ENCODE assay signal across 27 mouse cellular contexts in the genomic region with DNA sequence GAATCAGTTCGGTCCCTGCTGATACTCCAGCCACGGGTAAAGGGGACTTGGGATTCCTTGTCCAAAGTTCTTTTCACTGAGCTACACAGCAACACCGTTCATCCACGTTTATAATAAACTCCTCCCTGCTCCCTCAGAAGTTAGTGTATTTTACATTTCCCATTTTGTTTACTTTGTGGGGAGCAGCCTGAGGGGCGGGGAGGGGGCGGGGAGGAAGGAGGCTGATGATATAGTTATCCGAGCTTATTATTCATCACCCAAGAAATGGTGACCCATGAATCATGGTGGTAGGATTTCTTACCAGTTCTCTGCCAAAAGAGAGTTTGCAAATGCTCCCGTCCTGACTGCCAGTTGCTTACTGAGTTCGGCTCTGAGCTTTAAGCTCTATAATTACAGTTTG. TPM values are rescaled to one million over a fixed set of nuclear protein-coding genes. Genes with fewer than 3 reads are reported as not detected.
DNase-seq lines count a peak whose midpoint lies in the region; ATAC-seq and TF ChIP-seq lines count a peak whose summit lies in the region.
"Had no signal": no experiment of that assay in that cellular context is flagged by ENCODE, and none has a peak within 500 bp of the region (broad histone marks: within the 10 kb centered on the region; RNA-seq: fewer than 3 reads in every experiment).

No protein-coding gene starts in this region.

- no peak overlapping the region for H3K4me3 ChIP-seq in liver, embryonic 15.5 days (replicated peaks)
- H3K4me3 ChIP-seq in liver, embryonic 11.5 days (ENCODE audit: low read depth, low read length) = no peak overlapping the region
- no peak overlapping the region for H3K4me3 ChIP-seq in lung, postnatal 0 days (ENCODE audit: low read depth, low read length)
- no peak overlapping the region for H3K4me3 ChIP-seq in intestine, embryonic 16.5 days (ENCODE audit: low read length)
- peak overlapping the region; percentile 11 for H3K4me3 ChIP-seq in stomach, embryonic 16.5 days (replicated peaks; ENCODE audit: low read length)
- H3K4me3 ChIP-seq: embryonic facial prominence, embryonic 12.5 days; erythroblast, embryonic 14.5 days; forebrain, embryonic 13.5 days; heart, embryonic 12.5 days; hindbrain, embryonic 12.5 days; layer of hippocampus, adult 2 months; limb, embryonic 12.5 days had no signal

- WGBS in liver, embryonic 15.5 days (ENCODE audit: insufficient replicate concordance) = 62% methylated on average over 9 of the region's 9 CpGs
- WGBS in liver, embryonic 11.5 days = 75% methylated on average over 9 of the region's 9 CpGs
- 35% methylated on average over 9 of the region's 9 CpGs for WGBS in lung, postnatal 0 days
- 36% methylated on average over 9 of the region's 9 CpGs for WGBS in intestine, embryonic 16.5 days
- 26% methylated on average over 9 of the region's 9 CpGs for WGBS in stomach, embryonic 16.5 days

- peaks cover 28% of the 10 kb centered on the region for H3K4me1 ChIP-seq in liver, embryonic 15.5 days (replicated peaks)
- peaks cover 12% of the 10 kb centered on the region; the same call in 1 of the 2 replicates for H3K4me1 ChIP-seq in liver, embryonic 11.5 days (replicated peaks; ENCODE audit: control insufficient read depth, insufficient read depth, low read length)
- H3K4me1 ChIP-seq in lung, postnatal 0 days (ENCODE audit: insufficient read depth, low read depth, low read length) = no peaks in the 10 kb centered on the region; the same call in 1 of the 2 replicates
- H3K4me1 ChIP-seq in intestine, embryonic 16.5 days (ENCODE audit: control insufficient read depth, insufficient read depth, low read length) = peaks cover 28% of the 10 kb centered on the region
- H3K4me1 ChIP-seq in stomach, embryonic 16.5 days (ENCODE audit: control insufficient read depth, insufficient read depth, low read length) = peaks cover 17% of the 10 kb centered on the region

- H3K36me3 ChIP-seq in liver, embryonic 15.5 days (replicated peaks) = no peaks in the 10 kb centered on the region
- H3K36me3 ChIP-seq in liver, embryonic 11.5 days (ENCODE audit: control insufficient read depth, insufficient read depth, low read length) = no peaks in the 10 kb centered on the region
- H3K36me3 ChIP-seq in lung, postnatal 0 days (ENCODE audit: insufficient read depth, low read length) = no peaks in the 10 kb centered on the region
- H3K36me3 ChIP-seq in intestine, embryonic 16.5 days (ENCODE audit: control insufficient read depth, insufficient read depth, low read length) = no peaks in the 10 kb centered on the region
- no peaks in the 10 kb centered on the region for H3K36me3 ChIP-seq in stomach, embryonic 16.5 days (ENCODE audit: control insufficient read depth, insufficient read depth, low read length)
- H3K36me3 ChIP-seq: embryonic facial prominence, embryonic 12.5 days; heart, embryonic 12.5 days; hindbrain, embryonic 12.5 days had no signal

- TF ChIP-seq EP300 in lung, postnatal 0 days (IDR thresholded peaks at IDR 0.05) = no peak

- peak overlapping the region; percentile 23; the same call in 1 of the 2 replicates for H3K4me2 ChIP-seq in liver, embryonic 15.5 days
- no peak overlapping the region for H3K4me2 ChIP-seq in liver, embryonic 11.5 days
- peak overlapping the region; percentile 22 for H3K4me2 ChIP-seq in lung, postnatal 0 days (replicated peaks; ENCODE audit: low read depth, low read length)
- peak overlapping the region; percentile 47 for H3K4me2 ChIP-seq in intestine, embryonic 16.5 days (ENCODE audit: low read depth, low read length)
- peak overlapping the region; percentile 40 for H3K4me2 ChIP-seq in stomach, embryonic 16.5 days (ENCODE audit: low read depth, low read length)
- H3K4me2 ChIP-seq: embryonic facial prominence, embryonic 12.5 days; forebrain, embryonic 13.5 days; heart, embryonic 12.5 days; hindbrain, embryonic 12.5 days; limb, embryonic 12.5 days had no signal

- no peak for TF ChIP-seq CTCF in lung, postnatal 0 days (IDR thresholded peaks at IDR 0.05)

- no peaks in the 10 kb centered on the region for H3K9me3 ChIP-seq in liver, embryonic 15.5 days (replicated peaks)
- H3K9me3 ChIP-seq in liver, embryonic 11.5 days (ENCODE audit: control insufficient read depth, low read length) = no peaks in the 10 kb centered on the region
- H3K9me3 ChIP-seq in lung, postnatal 0 days (ENCODE audit: low read length) = no peaks in the 10 kb centered on the region
- no peaks in the 10 kb centered on the region for H3K9me3 ChIP-seq in intestine, embryonic 16.5 days (ENCODE audit: control insufficient read depth, low read length)
- H3K9me3 ChIP-seq in stomach, embryonic 16.5 days (replicated peaks; ENCODE audit: control insufficient read depth, low read length) = no peaks in the 10 kb centered on the region
- H3K9me3 ChIP-seq: embryonic facial prominence, embryonic 12.5 days; forebrain, embryonic 13.5 days; heart, embryonic 12.5 days; hindbrain, embryonic 12.5 days; limb, embryonic 12.5 days had no signal

- no peak for DNase-seq in liver, embryonic 11.5 days (ENCODE audit: low spot score)
- DNase-seq in lung, postnatal 0 days (ENCODE audit: low spot score) = peak; percentile 49
- DNase-seq in lung, postnatal 14 days = no peak
- no peak for DNase-seq in left cerebral cortex, adult 18-20 months (ENCODE audit: low spot score in 2 of 2)
- DNase-seq: adrenal gland, postnatal 10 days; cerebellum, adult 18-20 months; cerebellum, postnatal 14 days; heart, adult 18-20 months; heart, postnatal 10 days; kidney, adult 8-10 months; kidney, postnatal 25 days; midbrain, embryonic 14.5 days; right cerebral cortex, adult 18-20 months; right cerebral cortex, postnatal 4 days; thymus, postnatal 14 days had no signal

- no peaks in the 10 kb centered on the region for H3K27me3 ChIP-seq in liver, embryonic 15.5 days
- H3K27me3 ChIP-seq in liver, embryonic 11.5 days (replicated peaks; ENCODE audit: control insufficient read depth, insufficient read depth, low read length) = no peaks in the 10 kb centered on the region
- H3K27me3 ChIP-seq in lung, postnatal 0 days (replicated peaks; ENCODE audit: insufficient read depth, low read length) = no peaks in the 10 kb centered on the region
- H3K27me3 ChIP-seq in intestine, embryonic 16.5 days (replicated peaks; ENCODE audit: control insufficient read depth, insufficient read depth, low read length) = no peaks in the 10 kb centered on the region
- no peaks in the 10 kb centered on the region for H3K27me3 ChIP-seq in stomach, embryonic 16.5 days (ENCODE audit: control insufficient read depth, insufficient read depth, low read length)
- H3K27me3 ChIP-seq: embryonic facial prominence, embryonic 12.5 days; forebrain, embryonic 13.5 days; heart, embryonic 12.5 days; hindbrain, embryonic 12.5 days; limb, embryonic 12.5 days had no signal

- no peak for ATAC-seq in liver, embryonic 15.5 days (ENCODE audit: insufficient read depth)
- no peak for ATAC-seq in liver, embryonic 11.5 days (replicated peaks; ENCODE audit: low FRiP score)
- ATAC-seq in lung, postnatal 0 days = peak; percentile 37
- peak; percentile 52 for ATAC-seq in intestine, embryonic 16.5 days
- peak; percentile 78 for ATAC-seq in stomach, embryonic 16.5 days (ENCODE audit: insufficient read depth, low FRiP score)
- ATAC-seq in erythroid progenitor cell, adult 5-6 weeks (replicated peaks; ENCODE audit: low FRiP score, poor library complexity, severe bottlenecking) = no peak
- ATAC-seq: forebrain, embryonic 13.5 days had no signal

- no peak overlapping the region for H3K27ac ChIP-seq in liver, embryonic 15.5 days (replicated peaks)
- no peak overlapping the region for H3K27ac ChIP-seq in liver, embryonic 11.5 days (ENCODE audit: low read depth, low read length)
- no peak overlapping the region for H3K27ac ChIP-seq in lung, postnatal 0 days (ENCODE audit: low read length)
- H3K27ac ChIP-seq in intestine, embryonic 16.5 days (ENCODE audit: low read length) = peak overlapping the region; percentile 79
- H3K27ac ChIP-seq in stomach, embryonic 16.5 days (ENCODE audit: low read length) = peak overlapping the region; percentile 78
- H3K27ac ChIP-seq: embryonic facial prominence, embryonic 12.5 days; forebrain, embryonic 13.5 days; hindbrain, embryonic 12.5 days; layer of hippocampus, adult 2 months; limb, embryonic 12.5 days; liver, embryonic 14.5 days had no signal

- no peak overlapping the region for H3K9ac ChIP-seq in liver, embryonic 15.5 days
- no peak overlapping the region for H3K9ac ChIP-seq in liver, embryonic 11.5 days (ENCODE audit: low read depth, low read length)
- H3K9ac ChIP-seq in lung, postnatal 0 days (replicated peaks; ENCODE audit: low read depth) = no peak overlapping the region
- H3K9ac ChIP-seq in intestine, embryonic 16.5 days (ENCODE audit: low read depth, low read length) = 0 out of 2 replicates have a peak overlapping the region, but pooled peaks have one; percentile 19
- peak overlapping the region; percentile 16; the same call in 1 of the 2 replicates for H3K9ac ChIP-seq in stomach, embryonic 16.5 days (ENCODE audit: low read length)
- H3K9ac ChIP-seq: embryonic facial prominence, embryonic 12.5 days; forebrain, embryonic 13.5 days; heart, embryonic 12.5 days; hindbrain, embryonic 12.5 days; limb, embryonic 12.5 days; liver, embryonic 14.5 days had no signal

RNA-seq across cellular contexts. Expression of gene Map2k6, which starts 6.7 kb away (rescaled TPM):
- 4.9 and 5.0 TPM in 2 replicates for polyA plus RNA-seq in liver, embryonic 15.5 days (2015; fragmentation: Nextera tagmentation; extraction: Ambion mirVana)
- 14.8 and 15.0 TPM in 2 replicates for polyA plus RNA-seq in liver, embryonic 11.5 days (2014; fragmentation: Nextera tagmentation; extraction: Ambion mirVana)
- polyA plus RNA-seq in lung, postnatal 0 days (2015; fragmentation: Nextera tagmentation; extraction: Ambion mirVana) = 4.7 and 5.1 TPM in 2 replicates
- polyA plus RNA-seq in intestine, embryonic 16.5 days (2015; fragmentation: Nextera tagmentation; extraction: Ambion mirVana) = 15.4 and 17.4 TPM in 2 replicates
- 16.9 and 17.6 TPM in 2 replicates for polyA plus RNA-seq in stomach, embryonic 16.5 days (2015; fragmentation: Nextera tagmentation; extraction: Ambion mirVana)
- total RNA-seq in erythroid progenitor cell, adult 5-6 weeks (2015; ENCODE audit: low replicate concordance) = 4.2 and 4.7 TPM in 2 replicates
- 0.77 TPM in 1 of 2 replicates, not detected in the other for total RNA-seq in erythroid progenitor cell, adult 5-6 weeks (2017; ENCODE audit: low replicate concordance)
- 10 to 100 TPM; 22.0 to 23.2 TPM for total RNA-seq in left cerebral cortex, adult 18-20 months (2021)
- polyA plus RNA-seq: erythroblast, embryonic 14.5 days had no signal

Comparison
In these comparisons a context has a peak if more than half of its experiments do, and no peak if none do; other contexts are left out.
1. ATAC-seq: peak in lung, postnatal 0 days (single experiment), intestine, embryonic 16.5 days (single experiment) and stomach, embryonic 16.5 days (single experiment); none in liver, embryonic 15.5 days (single experiment), liver, embryonic 11.5 days (single experiment) and erythroid progenitor cell, adult 5-6 weeks (single experiment).
2. H3K27ac ChIP-seq: peak in intestine, embryonic 16.5 days (single experiment) and stomach, embryonic 16.5 days (single experiment); none in liver, embryonic 15.5 days (single experiment), liver, embryonic 11.5 days (single experiment) and lung, postnatal 0 days (single experiment).
3. H3K9ac ChIP-seq: peak in intestine, embryonic 16.5 days (single experiment) and stomach, embryonic 16.5 days (single experiment); none in liver, embryonic 15.5 days (single experiment), liver, embryonic 11.5 days (single experiment) and lung, postnatal 0 days (single experiment).